Mouse (Mus musculus) small intestine, adult 10 weeks (tissue): ENCODE data around the gene Serpinb9b. TPM values are rescaled to one million over a fixed set of nuclear protein-coding genes. Genes with fewer than 3 reads are reported as not detected.

Experiments
- polyA plus RNA-seq: library from polyadenylated mRNA; stranded (reverse); fragments of 350-450 nt; fragmentation: Illumina TruSeq; extraction: RNeasy Lipid Tissue Mini Kit (QIAGEN cat#74804); gene quantifications from one replicate; pipeline ENCODE4 v1.2.3, GENCODE M21; 2014; ENCODE audit warnings: low replicate concordance

Gene Serpinb9b
- polyA plus RNA-seq = not detected

DNA sequence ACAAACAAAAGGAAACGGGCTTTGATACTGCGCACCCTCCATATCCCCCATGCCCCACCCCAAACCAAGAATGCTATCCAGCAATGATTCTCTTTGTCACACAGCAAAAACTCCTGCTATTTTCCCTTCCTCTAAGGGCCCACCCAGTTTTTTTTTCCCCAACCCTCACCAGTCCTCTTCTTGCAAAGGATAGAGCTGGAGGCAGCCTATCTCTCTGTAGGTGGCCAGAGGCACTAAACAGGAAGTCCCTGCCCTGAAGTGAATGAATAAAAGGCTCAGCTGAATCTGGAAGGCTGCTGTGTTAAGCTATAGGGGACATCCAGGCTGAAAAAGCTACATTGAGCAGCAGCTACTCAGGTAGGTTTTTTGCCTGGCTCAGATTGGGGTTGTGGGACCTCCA is at the start of gene Serpinb9b:
Gene Serpinb9b, plus strand, starts transcription at position 173 of the 400 bp plus-strand sequence.

DNA sequence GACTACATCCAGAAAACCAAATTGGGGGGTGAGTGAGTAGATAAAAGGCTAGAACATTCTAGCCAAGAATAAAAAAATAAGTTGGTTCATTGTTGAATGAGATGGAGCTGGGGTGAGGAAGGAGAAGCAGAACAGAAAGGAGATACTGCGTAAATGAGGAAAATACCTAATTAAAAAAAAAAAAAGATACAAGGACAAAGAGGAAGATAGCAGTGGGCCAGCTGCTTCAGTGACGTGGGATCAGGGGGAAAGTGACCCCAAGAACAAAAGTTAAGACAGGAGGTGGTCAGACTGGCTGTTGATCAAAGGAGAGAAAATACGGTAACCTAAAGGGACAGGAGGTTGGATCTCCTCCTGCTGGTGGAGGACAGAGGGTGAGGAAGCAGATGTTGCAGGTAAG is 24.3 kb upstream of the Serpinb9b start, which contains the start of gene Serpinb9:
Gene Serpinb9, plus strand, starts transcription at position 301 of the 400 bp plus-strand sequence.

DNA sequence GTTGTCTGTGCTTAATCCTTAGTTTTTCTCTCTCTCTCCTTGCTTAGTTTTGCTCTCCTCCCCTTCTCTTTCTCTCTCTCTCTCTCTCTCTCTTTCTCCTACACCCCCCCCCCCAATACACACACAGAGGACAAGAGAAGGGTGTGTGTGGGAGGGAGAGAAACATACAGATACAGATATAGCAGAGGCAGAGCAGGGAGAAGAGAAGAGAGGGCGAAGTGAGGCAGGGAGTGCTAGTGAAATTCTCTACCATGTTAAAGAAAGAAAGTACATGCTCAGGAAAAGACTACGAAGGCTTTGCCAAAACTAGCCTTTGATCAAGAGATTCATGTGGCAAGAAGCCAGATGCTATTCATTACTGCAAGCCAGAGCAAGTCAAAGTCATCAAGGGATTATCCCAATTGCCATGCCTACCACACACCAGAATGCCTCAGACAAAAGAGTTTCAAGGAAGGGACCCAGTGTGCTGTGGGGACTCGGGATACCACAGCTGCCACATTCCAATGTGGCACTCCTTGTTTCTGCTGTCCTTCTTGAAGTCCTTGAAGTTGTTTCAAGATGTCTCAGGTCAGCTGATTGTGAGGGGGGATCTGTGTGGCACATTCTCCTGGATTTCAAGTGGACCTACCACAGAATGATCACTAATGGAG is 51.0 kb downstream of the Serpinb9b start, which contains the start of gene Serpinb1b:
Gene Serpinb1b, plus strand, starts transcription at position 520 of the 650 bp plus-strand sequence.

Other genes starting within 250 kb of the Serpinb9b start
- gene Mylk4, start 243.5 kb upstream of the Serpinb9b start, polyA plus RNA-seq = not detected
- gene Wrnip1, start 225.4 kb upstream of the Serpinb9b start, polyA plus RNA-seq = 18.2 TPM
- gene D930007J09Rik, start 224.6 kb upstream of the Serpinb9b start, polyA plus RNA-seq = not detected
- 806 TPM for gene Serpinb1a, start 176.2 kb upstream of the Serpinb9b start, polyA plus RNA-seq
- not detected for gene Serpinb1c, start 129.2 kb upstream of the Serpinb9b start, polyA plus RNA-seq
- gene Serpinb6b, start 62.2 kb upstream of the Serpinb9b start, polyA plus RNA-seq = 16.1 TPM
- gene Serpinb9, start 24.2 kb upstream of the Serpinb9b start, polyA plus RNA-seq = 22.4 TPM
- 0.41 TPM for gene Serpinb1b, start 51.2 kb downstream of the Serpinb9b start, polyA plus RNA-seq
- not detected for gene Serpinb9c, start 132.3 kb downstream of the Serpinb9b start, polyA plus RNA-seq
- not detected for gene Serpinb9d, start 165.5 kb downstream of the Serpinb9b start, polyA plus RNA-seq
- gene Serpinb9e, start 222.2 kb downstream of the Serpinb9b start, polyA plus RNA-seq = not detected